Mouse (Mus musculus): ENCODE data around the gene Echdc3.

DNA sequence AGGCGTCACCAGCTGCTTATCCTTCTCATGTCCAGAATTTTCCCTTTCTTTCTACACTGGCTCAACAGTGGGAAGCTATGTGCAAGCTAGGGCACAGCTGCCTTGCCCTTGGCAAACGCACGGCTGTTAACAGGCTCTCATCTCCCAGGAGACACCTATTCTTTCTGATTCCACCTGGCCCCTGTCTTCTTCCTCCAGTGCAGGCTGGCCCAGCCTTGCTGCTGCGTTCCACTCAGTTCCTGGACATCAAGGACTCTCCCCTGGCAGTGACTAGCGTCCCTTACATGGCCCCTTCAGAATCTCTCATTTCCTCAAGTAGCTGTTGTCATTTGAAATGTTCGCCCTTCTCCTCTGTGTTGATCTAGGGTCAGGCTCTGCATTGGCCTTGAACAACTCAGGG is 20.5 kb upstream of the Echdc3 start:
- no peak for TF ChIP-seq CTCF (IDR thresholded peaks at IDR 0.05; ENCODE audit: extremely low read depth, insufficient read depth, insufficient read length, insufficient replicate concordance)
- no peak for TF ChIP-seq POLR2A (IDR thresholded peaks at IDR 0.05; ENCODE audit: low read depth, low read length)

All from spleen, adult 2 months (tissue).